Comparison of ENCODE assay signal across 11 mouse cellular contexts in genomic region chr1:172515396-172515795, GRCm38 (mm10). TPM values are rescaled to one million over a fixed set of nuclear protein-coding genes. Genes with fewer than 3 reads are reported as not detected.
DNase-seq lines count a peak whose midpoint lies in the region; ATAC-seq lines count a peak whose summit lies in the region.
"Had no signal": no experiment of that assay in that cellular context is flagged by ENCODE, and none has a peak within 500 bp of the region (broad histone marks: within the 10 kb centered on the region; RNA-seq: fewer than 3 reads in every experiment).

No protein-coding gene starts in this region.

- H3K27me3 ChIP-seq in intestine, embryonic 16.5 days (replicated peaks; ENCODE audit: control insufficient read depth, insufficient read depth, low read length), result no peaks in the 10 kb centered on the region
- H3K27me3 ChIP-seq in liver, embryonic 15.5 days, result no peaks in the 10 kb centered on the region
- H3K27me3 ChIP-seq: hindbrain, embryonic 15.5 days had no signal

- no peaks in the 10 kb centered on the region for H3K9me3 ChIP-seq in intestine, embryonic 16.5 days (ENCODE audit: control insufficient read depth, low read length)
- no peaks in the 10 kb centered on the region for H3K9me3 ChIP-seq in liver, embryonic 15.5 days (replicated peaks)
- H3K9me3 ChIP-seq: hindbrain, embryonic 15.5 days had no signal

- no peaks in the 10 kb centered on the region for H3K36me3 ChIP-seq in intestine, embryonic 16.5 days (ENCODE audit: control insufficient read depth, insufficient read depth, low read length)
- H3K36me3 ChIP-seq in liver, embryonic 15.5 days (replicated peaks), result no peaks in the 10 kb centered on the region
- H3K36me3 ChIP-seq: hindbrain, embryonic 15.5 days had no signal

- no peak overlapping the region for H3K4me2 ChIP-seq in intestine, embryonic 16.5 days (ENCODE audit: low read depth, low read length)
- no peak overlapping the region for H3K4me2 ChIP-seq in liver, embryonic 15.5 days
- H3K4me2 ChIP-seq: hindbrain, embryonic 15.5 days had no signal

- peak; percentile 72 for DNase-seq in kidney, adult 11 months
- no peak for DNase-seq in kidney, adult 18-20 months
- DNase-seq in NIH3T3 (ENCODE audit: low read depth), result peak; percentile 25
- no peak for DNase-seq in layer of hippocampus, adult 8-10 months (ENCODE audit: low spot score in 2 of 2)
- DNase-seq in gastrocnemius, adult 18-20 months (ENCODE audit: low spot score), result no peak
- DNase-seq: right cerebral cortex, postnatal 4 days had no signal

- H3K9ac ChIP-seq in intestine, embryonic 16.5 days (ENCODE audit: low read depth, low read length), result no peak overlapping the region
- no peak overlapping the region for H3K9ac ChIP-seq in liver, embryonic 15.5 days
- H3K9ac ChIP-seq: hindbrain, embryonic 15.5 days had no signal

- H3K27ac ChIP-seq in intestine, embryonic 16.5 days (ENCODE audit: low read length), result peak overlapping the region; percentile 65
- H3K27ac ChIP-seq in liver, embryonic 15.5 days (replicated peaks), result peak overlapping the region; percentile 31
- H3K27ac ChIP-seq: hindbrain, embryonic 15.5 days had no signal

- ATAC-seq in intestine, embryonic 16.5 days, result peak; percentile 81
- ATAC-seq in liver, embryonic 15.5 days (ENCODE audit: insufficient read depth), result no peak
- ATAC-seq in megakaryocyte-erythroid progenitor cell, adult 5-6 weeks (replicated peaks; ENCODE audit: low FRiP score, low TSS enrichment, poor library complexity, severe bottlenecking), result no peak
- ATAC-seq: forebrain, embryonic 16.5 days had no signal

- H3K4me1 ChIP-seq in intestine, embryonic 16.5 days (ENCODE audit: control insufficient read depth, insufficient read depth, low read length), result peaks cover 26% of the 10 kb centered on the region
- peaks cover 33% of the 10 kb centered on the region; the same call in 1 of the 2 replicates for H3K4me1 ChIP-seq in liver, embryonic 15.5 days (replicated peaks)

- H3K4me3 ChIP-seq in intestine, embryonic 16.5 days (ENCODE audit: low read length), result no peak overlapping the region
- no peak overlapping the region for H3K4me3 ChIP-seq in liver, embryonic 15.5 days (replicated peaks)
- H3K4me3 ChIP-seq: hindbrain, embryonic 15.5 days had no signal

- WGBS in intestine, embryonic 16.5 days, result 62% methylated on average over 1 of the region's 1 CpGs
- WGBS in liver, embryonic 15.5 days (ENCODE audit: insufficient replicate concordance), result 12% methylated on average over 1 of the region's 1 CpGs

RNA-seq across cellular contexts. Expression of gene Cfap45, which starts 5.2 kb away (rescaled TPM):
- polyA plus RNA-seq in intestine, embryonic 16.5 days (2015; fragmentation: Nextera tagmentation; extraction: Ambion mirVana), result 1.1 and 1.3 TPM in 2 replicates
- polyA plus RNA-seq in liver, embryonic 15.5 days (2015; fragmentation: Nextera tagmentation; extraction: Ambion mirVana), result 0.29 and 0.43 TPM in 2 replicates
- not detected in 2 replicates for total RNA-seq in megakaryocyte-erythroid progenitor cell, adult 5-6 weeks (2014; fragmentation: Nextera tagmentation)
- total RNA-seq in megakaryocyte-erythroid progenitor cell, adult 5-6 weeks (2017), result 0.75 TPM in 1 of 2 replicates, not detected in the other
- total RNA-seq in layer of hippocampus, adult 8-10 months (2022), result 1 to 10 TPM; 4.7 to 7.4 (median 5.6) TPM
- total RNA-seq in gastrocnemius, adult 18-20 months (2021), result under 1 TPM in 1 of 2 experiments, not detected in 1; 0.47 TPM

RNA-seq across cellular contexts. Expression of gene Tagln2, which starts 15.5 kb away (rescaled TPM):
- polyA plus RNA-seq in intestine, embryonic 16.5 days (2015; fragmentation: Nextera tagmentation; extraction: Ambion mirVana), result 469 and 470 TPM in 2 replicates
- polyA plus RNA-seq in liver, embryonic 15.5 days (2015; fragmentation: Nextera tagmentation; extraction: Ambion mirVana), result 121 and 125 TPM in 2 replicates
- total RNA-seq in megakaryocyte-erythroid progenitor cell, adult 5-6 weeks (2014; fragmentation: Nextera tagmentation), result 244 and 269 TPM in 2 replicates
- total RNA-seq in megakaryocyte-erythroid progenitor cell, adult 5-6 weeks (2017), result 147 and 171 TPM in 2 replicates
- total RNA-seq in layer of hippocampus, adult 8-10 months (2022), result 10 to 100 TPM; 11.7 to 21.0 (median 16.7) TPM
- 10 to 100 TPM; 14.0 to 28.7 TPM for total RNA-seq in gastrocnemius, adult 18-20 months (2021)

RNA-seq across cellular contexts. Expression of gene Igsf9, which starts 33.8 kb away (rescaled TPM):
- polyA plus RNA-seq in intestine, embryonic 16.5 days (2015; fragmentation: Nextera tagmentation; extraction: Ambion mirVana), result 109 and 110 TPM in 2 replicates
- 0.96 and 1.2 TPM in 2 replicates for polyA plus RNA-seq in liver, embryonic 15.5 days (2015; fragmentation: Nextera tagmentation; extraction: Ambion mirVana)
- total RNA-seq in megakaryocyte-erythroid progenitor cell, adult 5-6 weeks (2014; fragmentation: Nextera tagmentation), result not detected in 2 replicates
- total RNA-seq in megakaryocyte-erythroid progenitor cell, adult 5-6 weeks (2017), result 0.09 TPM in 1 of 2 replicates, not detected in the other
- 1 to 10 TPM; 4.1 to 6.6 (median 5.3) TPM for total RNA-seq in layer of hippocampus, adult 8-10 months (2022)
- total RNA-seq in gastrocnemius, adult 18-20 months (2021), result under 1 TPM in 1 of 2 experiments, not detected in 1; 0.19 TPM

RNA-seq across cellular contexts. Expression of gene Slamf9, which starts 40.2 kb away (rescaled TPM):
- 1.6 and 2.3 TPM in 2 replicates for polyA plus RNA-seq in intestine, embryonic 16.5 days (2015; fragmentation: Nextera tagmentation; extraction: Ambion mirVana)
- polyA plus RNA-seq in liver, embryonic 15.5 days (2015; fragmentation: Nextera tagmentation; extraction: Ambion mirVana), result 0.78 and 1.2 TPM in 2 replicates
- not detected in 2 replicates for total RNA-seq in megakaryocyte-erythroid progenitor cell, adult 5-6 weeks (2014; fragmentation: Nextera tagmentation)
- total RNA-seq in megakaryocyte-erythroid progenitor cell, adult 5-6 weeks (2017), result not detected in 2 replicates
- total RNA-seq in layer of hippocampus, adult 8-10 months (2022), result 1 to 10 TPM in 2 of 4 experiments, not detected in 2; 7.5 to 8.6 TPM
- total RNA-seq in gastrocnemius, adult 18-20 months (2021), result under 1 TPM; 0.28 to 0.30 TPM
- polyA plus RNA-seq: forebrain, embryonic 16.5 days had no signal

RNA-seq across cellular contexts. Expression of gene Vsig8, which starts 40.3 kb away (rescaled TPM):
- polyA plus RNA-seq in intestine, embryonic 16.5 days (2015; fragmentation: Nextera tagmentation; extraction: Ambion mirVana), result 0.15 and 0.31 TPM in 2 replicates
- polyA plus RNA-seq in liver, embryonic 15.5 days (2015; fragmentation: Nextera tagmentation; extraction: Ambion mirVana), result not detected in 2 replicates
- total RNA-seq in megakaryocyte-erythroid progenitor cell, adult 5-6 weeks (2014; fragmentation: Nextera tagmentation), result not detected in 2 replicates
- not detected in 2 replicates for total RNA-seq in megakaryocyte-erythroid progenitor cell, adult 5-6 weeks (2017)
- total RNA-seq in layer of hippocampus, adult 8-10 months (2022), result under 1 TPM in 3 of 4 experiments, not detected in 1; 0.56 to 0.71 (median 0.64) TPM
- total RNA-seq in gastrocnemius, adult 18-20 months (2021), result not detected

Comparison
In these comparisons a context has a peak if more than half of its experiments do, and no peak if none do; other contexts are left out.
1. DNase-seq: peak in kidney, adult 11 months (single experiment) and NIH3T3 (single experiment); none in kidney, adult 18-20 months (single experiment), layer of hippocampus, adult 8-10 months (0 of 2) and gastrocnemius, adult 18-20 months (single experiment).
2. RNA of gene Tagln2, which starts 15.5 kb away (total RNA-seq): 147 to 269 TPM in megakaryocyte-erythroid progenitor cell, adult 5-6 weeks; 14.0 to 28.7 TPM in gastrocnemius, adult 18-20 months and 11.7 to 21.0 TPM in layer of hippocampus, adult 8-10 months; every median in the first group is over 4 times any median in the second.
3. RNA of gene Igsf9, which starts 33.8 kb away (total RNA-seq): 4.1 to 6.6 TPM in layer of hippocampus, adult 8-10 months; 0.19 TPM in gastrocnemius, adult 18-20 months and 0.09 TPM in megakaryocyte-erythroid progenitor cell, adult 5-6 weeks; every median in the first group is over 4 times any median in the second.